Mouse (Mus musculus) liver, adult 2 months (tissue): Measurements from ENCODE around the gene Dync1i1.

Experiments
- CTCF ChIP-seq: fragments of 200-500 bp; IDR thresholded peaks from 2 replicates; pipeline ENCODE4 v1.5.1; 2011; ENCODE audit warnings: low read depth, low read length, control low read depth
- POLR2A ChIP-seq: fragments of 200-500 bp; IDR thresholded peaks from 2 replicates; pipeline ENCODE4 v1.6.1; 2011; ENCODE audit warnings: low read length, control low read depth; ENCODE audit not compliant: insufficient read depth; ENCODE audit errors: extremely low read depth

- TF ChIP-seq CTCF (no peak), POLR2A (no peak)
These were observed 105.8 kb downstream of the Dync1i1 start for GRCm38 (mm10) chr6:5831233-5831632.
